Mouse (Mus musculus) right cerebral cortex, postnatal 25 days (tissue): ENCODE data around the gene Phf13.

Experiments used
- DNase-seq: peaks from one replicate; pipeline ENCODE4 v3.0.0; 2022

The Phf13 gene

DNA sequence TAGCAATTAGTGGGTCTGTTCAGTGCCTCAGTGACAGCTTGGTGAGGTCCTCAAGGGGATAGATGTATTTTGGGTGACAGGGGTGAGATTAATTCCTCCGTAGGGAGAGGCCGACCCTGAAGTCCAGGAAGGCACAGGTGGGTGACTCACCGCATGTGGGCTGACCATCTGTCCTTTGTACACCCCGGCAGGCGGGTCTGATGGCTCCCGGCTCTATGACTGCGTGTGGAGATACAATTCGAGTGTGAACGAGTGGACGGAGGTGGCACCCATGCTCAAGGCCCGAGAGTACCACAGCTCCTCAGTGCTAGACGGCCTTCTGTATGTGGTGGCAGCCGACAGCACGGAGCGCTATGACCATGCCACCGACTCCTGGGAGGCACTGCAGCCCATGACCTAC lies 16.1 kb upstream of the Phf13 start:
- no peak for DNase-seq

DNA sequence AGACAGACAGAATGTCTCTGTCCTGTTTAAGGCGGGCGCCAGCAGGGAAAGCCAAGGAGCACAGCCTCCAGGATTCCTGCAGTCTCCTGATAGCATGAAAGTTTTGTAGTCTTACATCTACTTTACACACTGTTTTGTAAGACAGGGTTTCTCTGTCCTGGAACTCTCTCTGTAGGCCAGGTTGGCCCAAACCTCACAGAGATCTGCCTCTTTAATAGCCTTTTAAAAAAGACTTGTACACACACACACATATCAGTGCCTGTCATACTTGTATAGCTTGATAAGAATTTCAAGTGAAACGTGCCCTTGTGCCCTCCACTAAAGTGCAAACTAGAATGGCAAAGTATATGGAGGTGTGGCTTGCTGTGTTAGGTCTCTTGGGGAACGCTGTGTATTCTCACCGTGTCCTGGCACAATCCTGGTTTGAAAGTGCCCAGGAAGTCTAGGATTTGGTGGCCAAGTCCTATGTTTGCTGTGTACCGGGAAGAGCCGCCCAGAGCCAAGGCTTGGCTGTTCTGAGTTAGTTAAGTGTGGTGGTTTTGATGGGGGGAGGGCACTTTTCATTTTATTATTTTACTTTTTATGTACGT lies 15.2 kb upstream of the Phf13 start:
- no peak for DNase-seq

DNA sequence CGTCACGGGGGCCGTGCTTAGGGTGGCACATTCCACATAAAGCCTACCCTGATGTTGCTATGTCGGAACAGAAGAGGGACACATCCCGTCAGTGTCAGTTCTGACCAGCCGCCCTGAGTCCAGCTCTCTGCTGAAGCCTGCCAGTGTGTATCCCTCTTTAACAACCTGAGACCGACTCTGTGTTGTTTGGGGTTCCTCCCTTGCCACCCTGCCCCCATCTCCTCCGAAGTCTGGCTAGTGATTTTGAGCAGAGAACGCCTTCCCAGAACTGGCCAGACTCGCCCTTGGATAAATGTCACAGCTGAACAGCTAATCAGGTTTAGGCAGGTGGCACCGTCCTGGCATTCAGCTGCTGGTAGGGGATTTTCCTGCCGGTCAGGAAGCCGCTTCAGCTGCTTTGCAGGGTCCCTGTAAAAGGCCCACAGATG lies 14.7 kb upstream of the Phf13 start:
- peak; percentile 21 for DNase-seq

DNA sequence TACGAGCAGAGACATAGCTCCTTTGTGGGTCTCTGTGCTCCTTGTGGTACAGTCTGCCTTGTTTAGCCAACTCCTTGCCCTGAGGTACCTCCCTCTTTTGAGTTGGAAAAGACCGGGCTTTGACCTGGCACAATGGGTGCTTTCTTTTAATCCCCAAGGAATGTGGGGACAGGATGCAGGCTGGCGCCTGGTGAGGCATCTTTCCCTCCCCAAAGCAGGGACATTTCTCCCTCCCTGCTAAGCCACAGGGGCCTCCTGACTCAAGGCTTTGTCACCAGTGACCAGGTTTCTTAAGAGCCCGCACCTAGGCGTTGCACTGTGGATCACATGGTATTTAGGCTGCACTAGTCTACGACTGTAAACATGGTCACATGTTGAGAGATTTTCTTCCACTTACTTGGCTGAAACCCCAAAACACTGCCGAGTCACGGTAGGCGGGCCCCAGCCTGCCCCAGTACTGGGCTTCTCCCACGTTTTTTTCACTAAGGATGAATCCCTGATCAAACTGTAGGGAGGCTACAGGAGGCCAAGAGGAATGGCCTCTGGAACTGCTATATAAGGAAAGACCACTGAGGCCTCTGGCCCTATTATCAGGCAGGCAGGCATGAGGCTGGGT lies 14.1 kb upstream of the Phf13 start:
- no peak for DNase-seq

DNA sequence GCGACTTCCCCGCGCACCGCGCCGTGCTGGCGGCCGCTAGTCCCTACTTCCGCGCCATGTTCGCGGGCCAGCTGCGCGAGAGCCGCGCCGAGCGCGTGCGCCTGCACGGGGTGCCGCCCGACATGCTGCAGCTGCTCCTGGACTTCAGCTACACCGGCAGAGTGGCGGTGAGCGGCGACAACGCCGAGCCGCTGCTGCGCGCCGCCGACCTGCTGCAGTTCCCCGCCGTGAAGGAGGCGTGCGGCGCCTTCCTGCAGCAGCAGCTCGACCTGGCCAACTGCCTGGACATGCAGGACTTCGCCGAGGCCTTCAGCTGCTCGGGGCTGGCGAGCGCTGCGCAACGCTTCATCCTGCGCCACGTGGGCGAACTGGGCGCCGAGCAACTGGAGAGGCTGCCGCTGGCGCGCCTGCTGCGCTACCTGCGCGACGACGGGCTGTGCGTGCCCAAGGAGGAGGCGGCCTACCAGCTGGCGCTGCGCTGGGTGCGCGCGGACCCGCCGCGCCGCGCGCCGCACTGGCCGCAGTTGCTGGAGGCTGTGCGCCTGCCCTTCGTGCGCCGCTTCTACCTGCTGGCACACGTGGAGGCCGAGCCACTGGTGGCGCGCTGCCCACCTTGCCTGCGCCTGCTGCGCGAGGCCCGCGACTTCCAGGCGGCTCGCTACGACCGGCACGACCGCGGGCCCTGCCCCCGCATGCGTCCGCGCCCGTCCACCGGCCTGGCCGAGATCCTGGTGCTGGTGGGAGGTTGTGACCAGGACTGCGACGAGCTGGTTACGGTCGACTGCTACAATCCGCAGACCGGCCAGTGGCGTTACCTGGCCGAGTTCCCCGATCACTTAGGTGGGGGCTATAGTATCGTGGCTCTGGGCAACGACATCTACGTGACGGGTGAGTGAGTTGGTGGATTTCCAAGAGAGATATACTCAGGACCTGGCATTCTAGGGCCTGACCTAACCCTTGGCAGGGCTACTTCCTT lies 13.3 kb upstream of the Phf13 start:
- DNase-seq = peak; percentile 90

DNA sequence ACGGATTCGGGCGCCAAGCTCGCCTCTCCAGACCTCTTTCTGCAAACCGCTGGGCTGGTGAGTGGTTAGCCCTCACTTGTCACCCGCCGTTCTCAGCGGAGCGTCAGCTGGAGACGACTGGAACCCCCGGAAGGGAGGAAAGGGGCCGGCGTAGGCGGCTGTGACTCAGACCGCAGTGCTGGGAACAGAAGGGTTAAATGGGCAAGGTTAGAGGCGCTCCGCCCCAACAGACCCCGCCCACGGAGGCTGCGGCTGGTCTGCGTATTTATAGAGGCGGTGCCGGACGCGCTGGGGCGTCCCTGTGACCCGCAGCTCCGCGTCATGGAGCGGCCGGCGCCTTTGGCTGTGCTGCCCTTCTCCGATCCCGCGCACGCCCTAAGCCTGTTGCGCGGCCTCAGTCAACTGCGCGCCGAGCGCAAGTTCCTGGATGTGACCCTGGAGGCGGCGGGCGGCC lies 12.6 kb upstream of the Phf13 start, which contains the start of gene Klhl21:
Gene Klhl21, plus strand, starts transcription at position 182 of the 454 bp plus-strand sequence.
- DNase-seq = peak; percentile 91

DNA sequence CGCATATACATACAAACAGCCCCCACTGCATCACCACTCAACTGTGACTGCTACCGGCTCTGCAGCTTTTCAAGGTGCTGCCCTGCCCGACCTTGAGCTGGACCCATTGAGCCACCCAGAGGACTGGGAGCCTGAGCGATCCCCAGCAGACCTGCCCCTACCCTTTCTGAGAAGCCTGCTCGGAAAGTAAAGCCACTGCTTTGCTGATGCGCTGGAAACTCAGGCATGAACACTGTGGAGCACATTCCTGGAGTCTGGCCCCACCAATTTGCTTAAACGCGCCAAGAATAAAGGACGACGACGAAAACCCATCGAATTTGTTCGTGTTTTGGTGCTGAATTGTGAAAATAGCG lies 12.1 kb upstream of the Phf13 start:
- no peak for DNase-seq

DNA sequence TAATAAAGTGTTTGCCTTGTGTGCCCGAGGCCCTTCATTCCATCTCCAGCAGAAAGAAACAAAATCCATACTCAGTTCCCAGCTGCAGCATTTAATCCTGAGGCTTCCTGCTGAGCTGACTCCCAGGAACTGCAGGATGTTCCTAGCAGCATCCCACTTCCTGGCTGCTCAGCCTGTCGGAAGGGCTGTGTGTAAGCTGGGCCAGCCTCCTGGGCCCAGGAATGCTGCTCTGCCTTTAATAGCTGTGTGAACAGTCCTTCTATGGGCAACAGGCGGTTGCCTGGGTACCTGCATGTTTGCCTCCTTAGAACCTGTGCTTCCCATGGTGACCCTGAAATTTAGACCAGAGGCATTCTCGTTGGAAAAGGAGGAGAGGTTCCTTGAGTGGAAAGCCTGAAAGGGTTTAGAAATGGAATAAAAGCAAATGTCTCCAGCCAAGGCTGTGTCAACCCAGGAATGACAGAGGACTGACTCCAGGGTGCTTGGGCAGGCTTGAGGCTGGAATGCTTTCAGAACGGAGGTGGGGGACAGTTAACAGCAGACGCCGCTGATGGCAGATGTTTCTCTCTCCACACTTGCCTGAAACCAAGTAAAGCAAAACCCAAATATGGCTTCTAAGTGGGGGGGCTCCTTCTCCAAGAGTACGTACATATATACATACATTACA lies 11.6 kb upstream of the Phf13 start:
- DNase-seq = peak; percentile 23

DNA sequence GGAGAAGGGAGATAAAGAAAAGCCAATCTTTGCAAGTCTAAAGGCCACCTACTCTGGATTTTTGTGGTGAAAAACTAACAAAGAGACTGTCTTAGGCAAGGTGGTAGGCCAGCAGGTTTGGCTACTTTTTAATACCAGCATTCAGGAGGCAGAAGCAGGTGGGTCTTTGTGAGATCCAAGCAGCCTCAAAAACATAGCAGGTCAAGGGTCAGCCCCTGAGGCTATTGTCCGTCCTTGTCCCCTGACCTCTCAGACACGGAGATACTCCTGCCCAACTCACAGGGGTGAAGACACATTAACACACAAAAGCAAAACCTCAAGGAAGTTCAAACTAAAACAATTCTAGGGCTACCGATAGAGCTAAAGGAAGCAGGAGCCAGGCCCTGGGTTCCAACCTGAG lies 10.8 kb upstream of the Phf13 start:
- DNase-seq = no peak

DNA sequence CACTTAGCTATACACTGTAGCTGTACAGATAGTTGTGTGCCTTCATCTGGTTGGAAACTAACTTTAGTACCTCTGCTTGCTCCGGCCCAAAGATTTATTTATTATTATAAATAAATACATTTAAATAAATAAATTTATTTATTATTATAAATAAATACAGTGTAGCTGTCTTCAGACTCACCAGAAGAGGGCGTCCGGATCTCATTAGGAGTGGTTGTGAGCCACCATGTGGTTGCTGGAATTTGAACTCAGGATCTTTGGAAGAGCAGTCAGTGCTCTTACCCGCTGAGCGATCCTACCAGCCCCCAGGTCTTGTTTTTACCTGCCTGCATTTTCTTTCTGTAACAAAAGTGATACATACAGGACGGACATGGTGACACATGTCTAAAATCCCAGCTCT lies 10.1 kb upstream of the Phf13 start:
- DNase-seq = no peak

DNA sequence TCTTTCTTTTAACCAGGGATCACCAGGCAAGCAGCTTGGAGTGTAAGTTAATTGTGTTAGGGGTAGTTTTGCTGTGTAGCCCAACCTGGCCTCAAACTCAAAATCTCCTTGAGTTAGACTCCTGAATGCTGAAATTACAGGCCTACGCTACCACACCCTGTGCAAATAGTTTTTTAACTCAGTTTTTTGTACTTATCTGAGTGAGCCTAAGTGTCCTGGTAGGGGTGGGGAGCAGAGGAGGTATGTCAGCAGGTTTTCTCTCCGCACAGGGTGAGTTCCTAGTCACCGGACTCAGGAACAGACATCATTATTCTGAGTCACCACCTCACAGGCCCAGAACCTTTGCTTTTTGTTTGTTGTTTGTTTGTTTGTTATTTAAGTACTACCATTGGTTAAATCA lies 6.0 kb upstream of the Phf13 start:
- no peak for DNase-seq

DNA sequence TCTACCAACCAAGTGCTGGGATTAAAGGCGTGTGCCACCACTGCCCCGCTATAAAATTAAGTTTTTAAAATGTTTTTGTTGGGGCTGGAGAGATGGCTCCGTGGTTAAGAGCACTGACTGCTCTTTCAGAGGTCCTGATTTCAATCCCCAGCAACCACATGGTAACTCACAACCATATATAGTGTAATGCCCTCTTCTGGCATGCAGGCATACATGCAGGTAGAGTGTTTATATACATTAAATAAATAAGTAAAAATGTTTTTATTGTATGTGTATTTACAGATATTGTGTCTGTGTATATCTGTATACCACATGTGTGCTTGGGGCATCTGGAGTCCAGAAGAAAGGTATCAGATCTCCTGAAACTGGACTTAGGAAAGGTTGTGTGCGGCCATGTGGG lies 5.3 kb upstream of the Phf13 start:
- DNase-seq = no peak

DNA sequence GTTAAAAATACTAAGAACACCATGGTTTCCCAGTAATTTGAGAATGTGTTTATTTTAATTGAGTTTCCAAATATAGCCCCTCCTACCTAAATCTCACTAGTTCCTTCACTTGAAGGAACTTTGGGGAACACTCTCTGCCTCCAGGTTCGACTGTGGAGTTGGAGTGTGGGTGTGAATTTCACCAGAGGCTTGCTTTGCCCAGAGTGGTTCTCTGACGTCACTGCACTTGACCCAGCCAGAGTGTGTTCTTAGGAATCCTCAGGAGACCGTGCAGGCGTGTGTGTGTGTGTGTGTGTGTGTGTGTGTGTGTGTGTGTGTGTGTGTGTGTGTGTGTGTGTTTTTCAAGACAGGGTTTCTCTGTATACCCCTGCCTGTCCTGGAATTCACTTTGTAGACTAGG lies 4.8 kb upstream of the Phf13 start:
- no peak for DNase-seq

DNA sequence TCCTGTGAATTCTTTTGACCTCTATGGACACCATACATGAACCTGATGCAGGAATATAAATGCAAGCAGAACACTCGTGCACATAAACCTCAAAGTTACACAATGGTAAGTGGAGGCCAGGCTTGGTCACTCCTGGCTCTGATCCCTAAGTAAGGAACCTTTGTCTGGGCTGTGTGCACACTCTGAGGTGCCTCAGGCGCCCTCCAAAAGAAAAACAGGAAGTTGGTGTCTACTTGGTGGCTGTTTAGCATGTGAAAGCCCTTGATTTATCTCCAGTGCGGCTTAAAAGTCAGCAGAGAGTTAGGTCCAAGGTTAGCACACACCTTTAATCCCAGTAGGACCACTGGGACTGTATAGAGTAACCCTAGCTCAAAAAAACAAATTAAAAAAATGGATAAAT lies 3.4 kb upstream of the Phf13 start:
- DNase-seq = no peak

DNA sequence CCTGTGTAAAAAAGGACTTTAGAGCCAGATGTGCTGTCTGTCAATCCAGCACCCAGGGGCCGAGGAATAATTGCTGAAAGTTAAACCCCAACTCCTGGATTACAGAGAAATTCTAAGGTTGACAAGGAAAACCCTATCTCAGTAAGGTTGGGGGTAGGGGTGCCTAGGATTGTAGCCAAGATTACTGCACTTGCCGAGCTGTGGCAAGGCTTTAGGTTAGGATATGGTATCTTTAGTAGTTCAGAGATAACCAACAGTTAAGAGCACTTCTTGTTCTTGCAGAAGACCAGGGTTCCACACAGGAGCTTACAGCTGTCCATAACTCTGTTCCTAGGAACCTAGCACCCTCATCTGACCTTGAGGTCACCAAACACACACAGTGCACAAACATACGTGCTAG lies 1.6 kb upstream of the Phf13 start:
- DNase-seq = no peak

DNA sequence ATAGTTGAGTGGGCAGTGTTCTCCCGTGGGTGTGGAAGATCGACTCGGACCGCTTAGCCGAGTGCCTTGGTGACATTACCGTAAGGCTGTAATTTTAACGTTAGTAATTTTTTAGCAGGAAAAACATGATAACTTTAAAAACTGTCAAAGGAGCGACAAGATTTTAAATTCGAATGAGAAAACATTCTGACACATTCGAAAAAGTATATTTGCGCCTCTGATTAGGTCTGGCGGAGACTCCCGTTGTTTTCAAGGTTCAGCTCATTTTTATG lies 829 bp upstream of the Phf13 start:
- no peak for DNase-seq

DNA sequence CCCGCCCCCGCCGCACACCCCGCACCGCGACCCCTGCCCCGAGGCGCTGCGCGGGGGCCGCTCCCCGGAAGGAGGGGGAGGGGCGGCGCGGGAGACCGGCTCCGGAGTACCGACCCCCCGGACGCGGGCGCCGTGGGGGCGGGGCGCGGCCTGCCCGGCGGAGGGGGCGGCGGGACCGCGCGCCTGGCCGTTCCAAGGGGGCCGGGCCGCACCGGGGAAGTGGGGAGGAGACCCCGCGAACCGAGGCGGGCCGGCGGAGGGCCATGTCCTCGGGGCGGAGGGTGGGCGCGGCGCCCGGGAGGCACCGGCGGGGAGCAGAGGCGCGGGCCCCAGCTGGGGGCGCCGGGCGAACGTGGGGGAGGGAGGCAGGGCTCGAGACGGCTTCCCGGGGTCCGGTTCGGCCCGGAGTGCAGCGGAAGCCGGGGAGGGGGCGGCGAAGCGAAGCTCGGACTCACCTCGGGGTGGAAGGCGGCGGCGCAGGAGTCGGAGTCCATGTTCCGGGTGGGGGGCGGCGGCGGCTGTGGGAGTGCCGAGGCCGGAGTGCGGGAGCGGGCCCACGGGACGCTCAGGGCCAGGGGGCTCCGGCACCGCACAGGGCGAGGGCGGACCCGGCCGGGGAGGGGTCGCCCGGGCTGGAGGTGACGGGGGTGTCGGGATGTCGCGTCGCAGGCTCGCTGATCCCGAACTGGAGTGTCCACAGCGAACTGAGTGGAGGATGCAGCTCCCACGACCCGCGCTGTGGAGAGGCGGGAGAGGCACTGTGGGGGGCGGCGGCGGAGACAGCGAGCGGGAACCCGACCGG lies 486 bp downstream of the Phf13 start:
- no peak for DNase-seq

DNA sequence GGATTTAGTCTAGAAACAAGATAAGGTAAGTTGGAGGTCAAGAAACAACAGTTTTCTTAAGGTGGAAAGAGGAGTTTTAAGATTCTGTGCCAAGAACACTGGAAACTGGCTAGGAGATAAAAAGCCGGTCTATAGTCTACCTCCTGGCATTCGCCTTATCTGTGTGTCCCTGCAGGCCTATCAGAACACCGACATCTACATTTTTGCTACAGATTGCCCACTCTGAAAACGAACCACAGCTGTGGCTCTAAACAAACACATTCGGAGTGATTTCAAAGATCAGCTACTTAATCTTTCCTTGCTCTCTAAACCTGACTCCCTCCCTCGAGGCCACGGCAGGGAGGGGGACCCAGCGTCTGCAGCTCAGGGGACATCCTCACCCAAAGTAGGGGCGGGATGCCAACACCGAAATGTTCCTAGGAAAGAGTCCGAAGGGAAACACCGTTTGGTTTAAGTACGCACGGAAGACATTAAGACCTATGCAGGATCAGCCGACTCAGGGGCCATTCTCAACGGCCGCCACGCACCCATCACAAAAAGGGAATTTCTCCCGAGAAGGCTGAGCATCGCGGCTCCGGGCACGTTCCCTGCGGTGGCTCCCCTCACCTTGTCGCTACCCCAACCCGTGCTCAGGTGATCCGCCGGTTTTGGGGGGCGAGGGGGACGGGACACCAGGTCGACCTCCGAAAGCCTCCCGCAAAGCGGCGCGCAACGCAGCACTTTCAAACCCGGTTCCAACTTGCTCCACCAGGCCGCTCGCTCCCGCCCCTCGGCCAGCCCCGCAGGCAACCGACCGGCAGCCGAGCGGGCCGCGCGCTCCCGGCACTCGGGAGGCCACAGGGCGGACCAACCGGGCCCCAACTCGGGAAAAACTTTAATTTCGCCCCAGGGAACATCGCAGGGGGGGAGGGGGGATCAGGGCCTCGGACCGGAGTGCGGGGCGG lies 1.6 kb downstream of the Phf13 start:
- DNase-seq = peak; percentile 28

DNA sequence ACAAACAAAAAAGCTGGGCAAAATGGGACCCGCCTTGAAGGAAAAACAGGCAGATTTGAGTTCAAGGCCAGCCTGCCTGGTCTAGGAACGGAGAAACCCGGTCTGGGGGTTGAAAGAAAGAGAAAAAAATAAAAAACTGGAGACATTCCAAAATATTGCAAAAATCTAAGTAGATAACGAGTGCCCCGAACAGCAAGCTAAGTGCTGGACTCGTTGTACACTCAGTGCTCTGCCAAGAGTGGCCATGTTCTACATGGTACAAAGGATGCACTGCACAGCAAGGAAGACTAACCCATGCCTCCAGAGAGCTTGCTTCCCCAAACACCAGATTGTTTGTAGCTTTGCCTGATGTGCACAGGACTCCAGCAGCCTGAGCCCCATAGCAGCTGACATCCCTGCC lies 3.0 kb downstream of the Phf13 start:
- no peak for DNase-seq

DNA sequence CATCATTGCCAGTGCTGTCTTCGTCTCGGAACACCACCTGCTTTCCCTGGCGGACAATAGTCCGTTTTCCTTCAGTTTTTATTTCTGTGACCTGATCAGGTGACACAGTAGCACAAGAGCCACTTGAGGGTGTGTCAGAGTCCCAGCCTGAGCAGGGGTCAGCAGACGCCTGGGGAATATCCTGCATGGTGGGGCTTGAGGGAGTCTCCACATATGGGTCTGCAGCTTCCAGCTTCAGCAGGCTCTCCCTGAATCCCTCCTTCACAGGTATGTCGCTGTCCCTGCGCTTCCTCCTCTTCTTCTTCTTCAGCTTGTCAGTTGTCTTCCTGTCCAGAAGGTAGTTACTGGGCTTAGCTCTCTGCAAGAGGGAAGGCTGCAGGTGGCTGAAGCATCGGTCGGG lies 4.0 kb downstream of the Phf13 start:
- no peak for DNase-seq

DNA sequence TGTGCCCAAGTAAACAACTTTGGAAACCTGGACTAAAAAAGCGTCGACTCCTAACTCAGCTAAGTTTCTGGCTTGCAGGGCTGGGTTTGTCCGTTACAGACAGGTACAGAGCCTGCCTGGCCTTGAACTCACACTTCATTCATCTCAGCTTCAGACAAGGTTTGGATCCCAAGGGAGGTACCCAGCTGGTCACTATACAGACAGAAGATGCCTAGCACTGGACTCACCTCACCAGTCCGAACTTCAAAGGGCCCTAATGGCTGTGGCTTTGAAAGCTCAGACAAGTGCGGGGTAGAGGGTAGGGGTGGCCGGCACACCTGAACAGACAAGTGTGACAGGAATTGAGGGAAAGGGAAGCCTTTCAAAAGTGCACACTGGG lies 7.0 kb downstream of the Phf13 start:
- DNase-seq = no peak
